Mouse (Mus musculus) limb, embryonic 13.5 days (tissue): Measurements from ENCODE around the gene Apobec1. TPM values are rescaled to one million over a fixed set of nuclear protein-coding genes. Genes with fewer than 3 reads are reported as not detected.
"Not testable (repeated sequence)": the region's sequence is repeated elsewhere in the genome, so short reads cannot be mapped to it uniquely, and the experiment has no call there.

Experiments used
- ATAC-seq: fragments of 200-750 bp; cut with Nextera tagmentation; 2 replicates; pipeline ENCODE4 v1.8.0; 2017; ENCODE audit warnings: low read depth, moderate number of reproducible peaks, moderate TSS enrichment; ENCODE audit not compliant: low FRiP score
- H3K27ac ChIP-seq: fragments of 300-500 bp; sonication (generic); 2 replicates; pipeline ENCODE4 v1.5.1; 2015; ENCODE audit warnings: inconsistent platforms, mild to moderate bottlenecking, moderate library complexity
- H3K27me3 ChIP-seq: fragments of 300-500 bp; sonication (generic); 2 replicates; pipeline ENCODE4 v1.6.1; 2015; ENCODE audit warnings: mild to moderate bottlenecking, inconsistent platforms
- H3K36me3 ChIP-seq: fragments of 300-500 bp; sonication (generic); 2 replicates; pipeline ENCODE4 v1.6.1; 2015; ENCODE audit warnings: inconsistent platforms, mild to moderate bottlenecking, moderate library complexity
- H3K4me1 ChIP-seq: fragments of 300-500 bp; sonication (generic); 2 replicates; pipeline ENCODE4 v1.6.1; 2015; ENCODE audit warnings: inconsistent platforms
- H3K4me2 ChIP-seq: fragments of 300-500 bp; sonication (generic); replicated peaks from 2 replicates; pipeline ENCODE4 v1.6.1; 2015; ENCODE audit warnings: inconsistent platforms, mild to moderate bottlenecking, moderate library complexity
- H3K4me3 ChIP-seq: fragments of 300-500 bp; sonication (generic); 2 replicates; pipeline ENCODE4 v1.5.1; 2015; ENCODE audit warnings: moderate library complexity, mild to moderate bottlenecking, inconsistent platforms
- H3K9ac ChIP-seq: fragments of 300-500 bp; sonication (generic); 2 replicates; pipeline ENCODE4 v1.6.1; 2015; ENCODE audit warnings: mild to moderate bottlenecking, inconsistent platforms
- H3K9me3 ChIP-seq: fragments of 300-500 bp; sonication (generic); 2 replicates; pipeline ENCODE4 v1.6.1; 2016; ENCODE audit warnings: inconsistent platforms
- WGBS: fragments of 180-500 bp; shearing (Covaris S2); methylation state at CpG from one replicate; pipeline ENCODE4 v1.1.7; 2015; 5-methylcytosine and 5-hydroxymethylcytosine counted together
- polyA plus RNA-seq: library from polyadenylated mRNA; unstranded; fragments of >200 nt; fragmentation: Nextera tagmentation; extraction: Ambion mirVana; gene quantifications from 2 replicates; pipeline ENCODE4 v1.2.1, GENCODE M21; 2015

Apobec1 gene
- polyA plus RNA-seq, result 2.4 and 3.7 TPM in 2 replicates

GRCm38 (mm10) chr6:122602242-122602991 is at the start of gene Apobec1:
Gene Apobec1 (minus strand): TSS chr6:122602444.
- no peak within 1 kb of the TSS for H3K27ac ChIP-seq
- ATAC-seq, result peak; percentile 81

GRCm38 (mm10) chr6:122650398-122650980 is 48.2 kb upstream of the Apobec1 start:
- no peaks in the 10 kb centered on the region for H3K36me3 ChIP-seq
- no peaks in the 10 kb centered on the region for H3K27me3 ChIP-seq
- 61% methylated on average over 5 of the region's 5 CpGs for WGBS

More at GRCm38 (mm10) chr6:122602242-122602991, at the start of gene Apobec1:
- Histone ChIP-seq H3K27me3 (no peaks in the 10 kb centered on the region), H3K4me1 (no peaks in the 10 kb centered on the region), H3K4me3 (peak within 1 kb of the TSS; percentile 49), H3K9ac (peak within 1 kb of the TSS; percentile 67), H3K36me3 (no peaks in the 10 kb centered on the region), H3K4me2 (peak within 1 kb of the TSS; percentile 66), H3K9me3 (no peaks in the 10 kb centered on the region)
- WGBS, result 6% methylated on average over 22 of the region's 22 CpGs

GRCm38 (mm10) chr6:122649903-122650302 is 47.7 kb upstream of the Apobec1 start:
- H3K4me1 ChIP-seq, result no peaks in the 10 kb centered on the region
- H3K27ac ChIP-seq, result no peak overlapping the region
- no peak overlapping the region for H3K4me2 ChIP-seq
- H3K36me3 ChIP-seq, result no peaks in the 10 kb centered on the region
- no peak overlapping the region for H3K4me3 ChIP-seq
- ATAC-seq, result no peak
- H3K9me3 ChIP-seq, result no peaks in the 10 kb centered on the region
- no peak overlapping the region for H3K9ac ChIP-seq
- no peaks in the 10 kb centered on the region for H3K27me3 ChIP-seq
- WGBS, result 78% methylated on average over 3 of the region's 3 CpGs

More at GRCm38 (mm10) chr6:122650398-122650980, 48.2 kb upstream of the Apobec1 start:
- Histone ChIP-seq H3K9ac (no peak overlapping the region), H3K4me3 (no peak overlapping the region), H3K4me1 (no peaks in the 10 kb centered on the region), H3K27ac (no peak overlapping the region), H3K9me3 (no peaks in the 10 kb centered on the region), H3K4me2 (no peak overlapping the region)
- no peak for ATAC-seq

- WGBS, result 91% methylated on average over 21 of the region's 21 CpGs
- not testable (repeated sequence) for ATAC-seq, H3K4me3 ChIP-seq, H3K27me3 ChIP-seq, H3K9ac ChIP-seq, H3K4me1 ChIP-seq, H3K36me3 ChIP-seq, H3K27ac ChIP-seq, H3K4me2 ChIP-seq, H3K9me3 ChIP-seq
These were observed 42.0 kb upstream of the Apobec1 start for GRCm38 (mm10) chr6:122644196-122644595.

- H3K4me3 ChIP-seq, H3K36me3 ChIP-seq, H3K9me3 ChIP-seq, H3K9ac ChIP-seq, ATAC-seq, H3K4me2 ChIP-seq, H3K27me3 ChIP-seq, H3K4me1 ChIP-seq, H3K27ac ChIP-seq: not testable (repeated sequence)
- 64% methylated on average over 4 of the region's 4 CpGs for WGBS
These were observed 35.3 kb upstream of the Apobec1 start for GRCm38 (mm10) chr6:122637566-122637965.

GRCm38 (mm10) chr6:122636666-122637065 is 34.4 kb upstream of the Apobec1 start:
- Histone ChIP-seq H3K4me3 (no peak overlapping the region), H3K4me2 (no peak overlapping the region), H3K4me1 (no peaks in the 10 kb centered on the region), H3K9ac (no peak overlapping the region), H3K36me3 (no peaks in the 10 kb centered on the region), H3K9me3 (no peaks in the 10 kb centered on the region), H3K27ac (no peak overlapping the region), H3K27me3 (no peaks in the 10 kb centered on the region)
- 61% methylated on average over 3 of the region's 3 CpGs for WGBS
- ATAC-seq, result no peak

- Histone ChIP-seq H3K4me1 (no peaks in the 10 kb centered on the region), H3K9ac (no peak overlapping the region), H3K36me3 (no peaks in the 10 kb centered on the region), H3K4me2 (no peak overlapping the region), H3K4me3 (no peak overlapping the region), H3K9me3 (no peaks in the 10 kb centered on the region), H3K27ac (no peak overlapping the region), H3K27me3 (no peaks in the 10 kb centered on the region)
- WGBS, result 82% methylated on average over 7 of the region's 7 CpGs
- ATAC-seq, result no peak
These were observed 33.1 kb upstream of the Apobec1 start for GRCm38 (mm10) chr6:122635315-122635714.

- Histone ChIP-seq H3K27me3 (peaks cover 6% of the 10 kb centered on the region), H3K4me3 (no peak overlapping the region), H3K9ac (no peak overlapping the region), H3K9me3 (no peaks in the 10 kb centered on the region), H3K36me3 (no peaks in the 10 kb centered on the region), H3K4me1 (no peaks in the 10 kb centered on the region), H3K27ac (no peak overlapping the region), H3K4me2 (no peak overlapping the region)
- WGBS, result 50% methylated on average over 9 of the region's 9 CpGs
- no peak for ATAC-seq
These were observed 31.2 kb upstream of the Apobec1 start for GRCm38 (mm10) chr6:122633411-122633810.

GRCm38 (mm10) chr6:122627469-122628108 is 25.3 kb upstream of the Apobec1 start:
- H3K9ac ChIP-seq, result no peak overlapping the region
- 34% methylated on average over 20 of the region's 20 CpGs for WGBS
- ATAC-seq, result no peak
- peak overlapping the region; percentile 19 for H3K4me3 ChIP-seq
- H3K36me3 ChIP-seq, result no peaks in the 10 kb centered on the region
- H3K4me2 ChIP-seq, result peak overlapping the region; percentile 42
- H3K27me3 ChIP-seq, result peaks cover 19% of the 10 kb centered on the region
- H3K4me1 ChIP-seq, result no peaks in the 10 kb centered on the region
- no peak overlapping the region for H3K27ac ChIP-seq
- H3K9me3 ChIP-seq, result no peaks in the 10 kb centered on the region; the same call in 1 of the 2 replicates

- H3K36me3 ChIP-seq, result no peaks in the 10 kb centered on the region
These were observed 23.9 kb upstream of the Apobec1 start, which contains the start of gene Dppa3 for GRCm38 (mm10) chr6:122626110-122626509. Gene Dppa3 (plus strand): TSS chr6:122626410.

GRCm38 (mm10) chr6:122625156-122625555 is 22.9 kb upstream of the Apobec1 start:
- 82% methylated on average over 4 of the region's 4 CpGs for WGBS
- ATAC-seq, result no peak
- Histone ChIP-seq H3K4me2 (no peak overlapping the region), H3K4me3 (no peak overlapping the region), H3K9ac (no peak overlapping the region), H3K4me1 (no peaks in the 10 kb centered on the region), H3K9me3 (no peaks in the 10 kb centered on the region; the same call in 1 of the 2 replicates), H3K27me3 (peaks cover 19% of the 10 kb centered on the region), H3K27ac (no peak overlapping the region), H3K36me3 (no peaks in the 10 kb centered on the region)

More at GRCm38 (mm10) chr6:122626110-122626509, 23.9 kb upstream of the Apobec1 start, which contains the start of gene Dppa3:
- H3K4me3 ChIP-seq, result no peak within 1 kb of the TSS
- H3K27me3 ChIP-seq, result peaks cover 19% of the 10 kb centered on the region
- H3K9ac ChIP-seq, result no peak within 1 kb of the TSS
- WGBS, result 90% methylated on average over 8 of the region's 8 CpGs
- H3K27ac ChIP-seq, result no peak within 1 kb of the TSS
- H3K4me1 ChIP-seq, result no peaks in the 10 kb centered on the region
- peak within 1 kb of the TSS; percentile 42; the same call in 1 of the 2 replicates for H3K4me2 ChIP-seq
- no peaks in the 10 kb centered on the region; the same call in 1 of the 2 replicates for H3K9me3 ChIP-seq
- ATAC-seq, result no peak

- H3K27ac ChIP-seq, result no peak overlapping the region
- no peak overlapping the region for H3K4me3 ChIP-seq
- H3K9ac ChIP-seq, result no peak overlapping the region
- no peak for ATAC-seq
- H3K36me3 ChIP-seq, result no peaks in the 10 kb centered on the region
- 52% methylated on average over 5 of the region's 5 CpGs for WGBS
- no peaks in the 10 kb centered on the region; the same call in 1 of the 2 replicates for H3K9me3 ChIP-seq
- H3K27me3 ChIP-seq, result peaks cover 19% of the 10 kb centered on the region
- H3K4me1 ChIP-seq, result no peaks in the 10 kb centered on the region
- no peak overlapping the region for H3K4me2 ChIP-seq
These were observed 22.2 kb upstream of the Apobec1 start for GRCm38 (mm10) chr6:122624480-122624879.
